Mouse (Mus musculus): ENCODE measurements around the gene Zdhhc3.

DNA sequence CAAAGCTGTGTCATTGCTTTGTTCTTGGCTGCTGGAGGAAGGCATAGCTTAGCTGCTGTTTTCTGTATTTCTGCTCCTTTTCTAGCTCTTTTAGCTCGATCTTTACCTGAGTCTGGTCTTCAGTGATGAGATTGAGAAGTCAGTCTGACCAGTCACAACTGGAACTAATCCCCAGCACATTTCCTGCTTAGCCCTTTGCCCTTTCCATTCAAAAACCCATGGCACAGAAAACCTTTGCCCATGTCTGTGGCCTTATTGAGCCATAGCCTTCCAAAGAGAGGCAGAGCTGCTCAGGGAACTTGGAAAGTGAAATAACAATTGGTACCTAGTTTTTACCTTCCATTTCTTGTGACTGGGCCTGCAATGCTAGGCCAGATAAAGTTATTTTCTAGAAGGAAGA lies 2.6 kb upstream of the Zdhhc3 start:
- TF ChIP-seq CTCF (conservative IDR thresholded peaks at IDR 0.05; ENCODE audit: insufficient read depth, insufficient read length, low read depth, low read length), result no peak
- TF ChIP-seq POLR2A (IDR thresholded peaks at IDR 0.05; ENCODE audit: low read depth, low read length), result no peak

Data from kidney, adult 2 months (tissue).